Mouse (Mus musculus): ENCODE measurements around the gene Usp19. TPM values are rescaled to one million over a fixed set of nuclear protein-coding genes. Genes with fewer than 3 reads are reported as not detected.
A peak's percentile ranks its signal among the peaks of the same experiment; 100 is the strongest.

Gene Usp19
- polyA plus RNA-seq, 1 experiment: 70.8 TPM

- peaks cover 61% of the 10 kb centered on the region for H3K36me3 ChIP-seq (ENCODE audit: control insufficient read depth, insufficient read depth)
- no peaks in the 10 kb centered on the region for H3K27me3 ChIP-seq (ENCODE audit: control insufficient read depth, insufficient read depth, insufficient read length)
- peak overlapping the region; percentile 41 for H3ac ChIP-seq (ENCODE audit: control insufficient read depth, insufficient read length, low read depth)
- peaks cover 17% of the 10 kb centered on the region for H3K79me3 ChIP-seq (ENCODE audit: low read depth)
- H3K4me3 ChIP-seq (ENCODE audit: insufficient read depth, poor library complexity, severe bottlenecking): peak overlapping the region; percentile 89
- H3K79me2 ChIP-seq (ENCODE audit: control insufficient read depth, insufficient read depth): peaks cover 32% of the 10 kb centered on the region
- TF ChIP-seq CTCF (IDR thresholded peaks at IDR 0.05; ENCODE audit: control insufficient read depth, insufficient read depth, insufficient read length) (no peak), MYOG (IDR thresholded peaks at IDR 0.05; ENCODE audit: control insufficient read depth, extremely low read depth, insufficient read length) (no peak), CEBPB (IDR thresholded peaks at IDR 0.05; ENCODE audit: low read depth) (no peak), FOSL1 (IDR thresholded peaks at IDR 0.05; ENCODE audit: insufficient read depth, low read length, poor library complexity, severe bottlenecking) (no peak), MYOD1 (IDR thresholded peaks at IDR 0.05; ENCODE audit: control insufficient read depth, insufficient read length, low read depth) (no peak), USF1 (IDR thresholded peaks at IDR 0.05; ENCODE audit: low read depth) (no peak), MAX (IDR thresholded peaks at IDR 0.05) (no peak)
Measured at GRCm38 (mm10) chr9:108492043-108492750, 1.8 kb downstream of the Usp19 start.

GRCm38 (mm10) chr9:108493246-108493645, 2.8 kb downstream of the Usp19 start:
- TF ChIP-seq CTCF (IDR thresholded peaks at IDR 0.05; ENCODE audit: control insufficient read depth, insufficient read depth, insufficient read length): no peak
- no peak for TF ChIP-seq FOSL1 (IDR thresholded peaks at IDR 0.05; ENCODE audit: insufficient read depth, low read length, poor library complexity, severe bottlenecking)
- TF ChIP-seq MYOG (IDR thresholded peaks at IDR 0.05; ENCODE audit: control insufficient read depth, extremely low read depth, insufficient read length): no peak
- TF ChIP-seq MYOD1 (IDR thresholded peaks at IDR 0.05; ENCODE audit: control insufficient read depth, insufficient read length, low read depth): no peak
- no peak for TF ChIP-seq CEBPB (IDR thresholded peaks at IDR 0.05; ENCODE audit: low read depth)
- TF ChIP-seq USF1 (IDR thresholded peaks at IDR 0.05; ENCODE audit: low read depth): no peak
- Histone ChIP-seq H3K36me3 (ENCODE audit: control insufficient read depth, insufficient read depth) (peaks cover 66% of the 10 kb centered on the region), H3K79me3 (ENCODE audit: low read depth) (peaks cover 17% of the 10 kb centered on the region), H3K79me2 (ENCODE audit: control insufficient read depth, insufficient read depth) (peaks cover 32% of the 10 kb centered on the region), H3K4me3 (ENCODE audit: insufficient read depth, poor library complexity, severe bottlenecking) (no peak overlapping the region), H3ac (ENCODE audit: control insufficient read depth, insufficient read length, low read depth) (no peak overlapping the region), H3K27me3 (ENCODE audit: control insufficient read depth, insufficient read depth, insufficient read length) (no peaks in the 10 kb centered on the region)

GRCm38 (mm10) chr9:108494146-108494825, 3.9 kb downstream of the Usp19 start:
- H3ac ChIP-seq (ENCODE audit: control insufficient read depth, insufficient read length, low read depth): no peak overlapping the region
- no peaks in the 10 kb centered on the region for H3K27me3 ChIP-seq (ENCODE audit: control insufficient read depth, insufficient read depth, insufficient read length)
- peaks cover 70% of the 10 kb centered on the region for H3K36me3 ChIP-seq (ENCODE audit: control insufficient read depth, insufficient read depth)
- H3K4me3 ChIP-seq (ENCODE audit: insufficient read depth, poor library complexity, severe bottlenecking): no peak overlapping the region
- no peak for TF ChIP-seq MAX (IDR thresholded peaks at IDR 0.05)
- TF ChIP-seq MYOD1 (IDR thresholded peaks at IDR 0.05; ENCODE audit: control insufficient read depth, insufficient read length, low read depth): no peak
- TF ChIP-seq MYOG (IDR thresholded peaks at IDR 0.05; ENCODE audit: control insufficient read depth, extremely low read depth, insufficient read length): no peak
- H3K79me2 ChIP-seq (ENCODE audit: control insufficient read depth, insufficient read depth): peaks cover 32% of the 10 kb centered on the region
- peaks cover 17% of the 10 kb centered on the region for H3K79me3 ChIP-seq (ENCODE audit: low read depth)

GRCm38 (mm10) chr9:108494905-108495304, 4.5 kb downstream of the Usp19 start:
- Histone ChIP-seq H3K79me2 (ENCODE audit: control insufficient read depth, insufficient read depth) (peaks cover 32% of the 10 kb centered on the region), H3K4me3 (ENCODE audit: insufficient read depth, poor library complexity, severe bottlenecking) (no peak overlapping the region), H3K36me3 (ENCODE audit: control insufficient read depth, insufficient read depth) (peaks cover 70% of the 10 kb centered on the region), H3ac (ENCODE audit: control insufficient read depth, insufficient read length, low read depth) (no peak overlapping the region), H3K79me3 (ENCODE audit: low read depth) (peaks cover 17% of the 10 kb centered on the region), H3K27me3 (ENCODE audit: control insufficient read depth, insufficient read depth, insufficient read length) (no peaks in the 10 kb centered on the region)
- TF ChIP-seq MAX (IDR thresholded peaks at IDR 0.05): no peak
- no peak for TF ChIP-seq MYOD1 (IDR thresholded peaks at IDR 0.05; ENCODE audit: control insufficient read depth, insufficient read length, low read depth)
- no peak for TF ChIP-seq MYOG (IDR thresholded peaks at IDR 0.05; ENCODE audit: control insufficient read depth, extremely low read depth, insufficient read length)
- no peak for TF ChIP-seq CEBPB (IDR thresholded peaks at IDR 0.05; ENCODE audit: low read depth)
- TF ChIP-seq USF1 (IDR thresholded peaks at IDR 0.05; ENCODE audit: low read depth): no peak
- TF ChIP-seq CTCF (IDR thresholded peaks at IDR 0.05; ENCODE audit: control insufficient read depth, insufficient read depth, insufficient read length): no peak
- TF ChIP-seq FOSL1 (IDR thresholded peaks at IDR 0.05; ENCODE audit: insufficient read depth, low read length, poor library complexity, severe bottlenecking): no peak

- no peaks in the 10 kb centered on the region for H3K79me2 ChIP-seq (ENCODE audit: control insufficient read depth, insufficient read depth)
- TF ChIP-seq MAX (IDR thresholded peaks at IDR 0.05): no peak
- no peak for TF ChIP-seq CTCF (IDR thresholded peaks at IDR 0.05; ENCODE audit: control insufficient read depth, insufficient read depth, insufficient read length)
- no peak for TF ChIP-seq CEBPB (IDR thresholded peaks at IDR 0.05; ENCODE audit: low read depth)
- TF ChIP-seq USF1 (IDR thresholded peaks at IDR 0.05; ENCODE audit: low read depth): no peak
- TF ChIP-seq FOSL1 (IDR thresholded peaks at IDR 0.05; ENCODE audit: insufficient read depth, low read length, poor library complexity, severe bottlenecking): no peak
- no peak for TF ChIP-seq MYOD1 (IDR thresholded peaks at IDR 0.05; ENCODE audit: control insufficient read depth, insufficient read length, low read depth)
- TF ChIP-seq MYOG (IDR thresholded peaks at IDR 0.05; ENCODE audit: control insufficient read depth, extremely low read depth, insufficient read length): no peak
- no peak overlapping the region for H3K4me3 ChIP-seq (ENCODE audit: insufficient read depth, poor library complexity, severe bottlenecking)
- no peaks in the 10 kb centered on the region for H3K27me3 ChIP-seq (ENCODE audit: control insufficient read depth, insufficient read depth, insufficient read length)
- no peak overlapping the region for H3ac ChIP-seq (ENCODE audit: control insufficient read depth, insufficient read length, low read depth)
- H3K36me3 ChIP-seq (ENCODE audit: control insufficient read depth, insufficient read depth): peaks cover 70% of the 10 kb centered on the region
- H3K79me3 ChIP-seq (ENCODE audit: low read depth): no peaks in the 10 kb centered on the region
Measured at GRCm38 (mm10) chr9:108499231-108499630, 8.8 kb downstream of the Usp19 start.

All from C2C12 (cell line).